Mouse (Mus musculus) embryonic facial prominence, embryonic 11.5 days (tissue): ENCODE data around the gene Ccser2. TPM values are rescaled to one million over a fixed set of nuclear protein-coding genes. Genes with fewer than 3 reads are reported as not detected.

Experiments used
- ATAC-seq: fragments of 200-750 bp; cut with Nextera tagmentation; replicated peaks from 2 replicates; pipeline ENCODE4 v1.8.0; 2017; ENCODE audit warnings: low read depth; ENCODE audit not compliant: insufficient number of reproducible peaks, low FRiP score, low TSS enrichment
- DNase-seq: peaks from one replicate; pipeline ENCODE4 v3.0.0-alpha.2; 2015; ENCODE audit warnings: low spot score
- H3K27ac ChIP-seq: fragments of 300-500 bp; sonication (generic); replicated peaks from 2 replicates; pipeline ENCODE4 v1.5.1; 2014; ENCODE audit warnings: mild to moderate bottlenecking, low read depth, low read length, control low read depth
- H3K27me3 ChIP-seq: fragments of 300-500 bp; sonication (generic); 2 replicates; pipeline ENCODE4 v1.6.1; 2014; ENCODE audit warnings: mild to moderate bottlenecking, low read length, moderate library complexity, mixed read lengths; ENCODE audit not compliant: control insufficient read depth, insufficient read depth
- H3K36me3 ChIP-seq: fragments of 300-500 bp; sonication (generic); replicated peaks from 2 replicates; pipeline ENCODE4 v1.6.1; 2014; ENCODE audit warnings: low read depth, mild to moderate bottlenecking, low read length, moderate library complexity, mixed read lengths; ENCODE audit not compliant: control insufficient read depth, insufficient read depth
- H3K4me1 ChIP-seq: fragments of 300-500 bp; sonication (generic); 2 replicates; pipeline ENCODE4 v1.6.1; 2014; ENCODE audit warnings: low read length, mixed read lengths; ENCODE audit not compliant: control insufficient read depth, insufficient read depth
- H3K4me2 ChIP-seq: fragments of 300-500 bp; sonication (generic); 2 replicates; pipeline ENCODE4 v1.6.1; 2014; ENCODE audit warnings: low read depth, mild to moderate bottlenecking, control low read depth, low read length, moderate library complexity
- H3K4me3 ChIP-seq: fragments of 300-500 bp; sonication (generic); 2 replicates; pipeline ENCODE4 v1.5.1; 2014; ENCODE audit warnings: low read depth, low read length, control low read depth
- H3K9ac ChIP-seq: fragments of 300-500 bp; sonication (generic); replicated peaks from 2 replicates; pipeline ENCODE4 v1.6.1; 2014; ENCODE audit warnings: mild to moderate bottlenecking, control low read depth, low read length
- H3K9me3 ChIP-seq: fragments of 300-500 bp; sonication (generic); replicated peaks from 2 replicates; pipeline ENCODE4 v1.6.1; 2016; ENCODE audit warnings: mild to moderate bottlenecking, low read length, inconsistent platforms, mixed read lengths; ENCODE audit not compliant: control insufficient read depth
- WGBS: fragments of 180-500 bp; shearing (Covaris S2); extraction: QIAGEN DNeasy Blood & Tissue Kit; methylation state at CpG from one replicate; pipeline ENCODE4 v1.1.7; 2014; 5-methylcytosine and 5-hydroxymethylcytosine counted together
- polyA plus RNA-seq: library from polyadenylated mRNA; unstranded; fragments of >200 nt; fragmentation: Nextera tagmentation; extraction: Ambion mirVana; gene quantifications from 2 replicates; pipeline ENCODE4 v1.2.1, GENCODE M21; 2014

The Ccser2 gene
- polyA plus RNA-seq, 1 experiment from 2014 or later = 34.5 TPM

- no peak overlapping the region for H3K4me2 ChIP-seq
- no peaks in the 10 kb centered on the region for H3K36me3 ChIP-seq
- peak; percentile 75 for DNase-seq
- H3K27me3 ChIP-seq = no peaks in the 10 kb centered on the region
- no peak overlapping the region for H3K27ac ChIP-seq
- H3K4me3 ChIP-seq = no peak overlapping the region
- 74% methylated on average over 7 of the region's 7 CpGs for WGBS
- no peak for ATAC-seq
- H3K4me1 ChIP-seq = no peaks in the 10 kb centered on the region
- no peaks in the 10 kb centered on the region for H3K9me3 ChIP-seq
- H3K9ac ChIP-seq = no peak overlapping the region
Observed at GRCm38 (mm10) chr14:36937080-36937878, 31.3 kb downstream of the Ccser2 start.

- 74% methylated on average over 10 of the region's 10 CpGs for WGBS
- H3K9ac ChIP-seq = no peak overlapping the region
- no peak overlapping the region for H3K4me2 ChIP-seq
Observed at GRCm38 (mm10) chr14:36932638-36933382, 35.8 kb downstream of the Ccser2 start.

GRCm38 (mm10) chr14:36932038-36932437, 36.5 kb downstream of the Ccser2 start:
- Histone ChIP-seq H3K9me3 (no peaks in the 10 kb centered on the region), H3K27ac (no peak overlapping the region), H3K4me3 (no peak overlapping the region), H3K27me3 (no peaks in the 10 kb centered on the region), H3K4me1 (no peaks in the 10 kb centered on the region), H3K4me2 (no peak overlapping the region), H3K9ac (no peak overlapping the region), H3K36me3 (no peaks in the 10 kb centered on the region)
- ATAC-seq (no peak), DNase-seq (no peak)

More at GRCm38 (mm10) chr14:36932638-36933382, 35.8 kb downstream of the Ccser2 start:
- no peaks in the 10 kb centered on the region for H3K27me3 ChIP-seq
- no peaks in the 10 kb centered on the region for H3K36me3 ChIP-seq
- DNase-seq = peak; percentile 7
- no peak for ATAC-seq
- no peak overlapping the region for H3K4me3 ChIP-seq
- no peak overlapping the region for H3K27ac ChIP-seq
- no peaks in the 10 kb centered on the region for H3K4me1 ChIP-seq
- H3K9me3 ChIP-seq = no peaks in the 10 kb centered on the region

- no peak for ATAC-seq
- WGBS = 90% methylated on average over 3 of the region's 3 CpGs
Observed at GRCm38 (mm10) chr14:36923383-36923782, 45.2 kb downstream of the Ccser2 start.

GRCm38 (mm10) chr14:36921346-36922049, 47.1 kb downstream of the Ccser2 start:
- Histone ChIP-seq H3K27ac (no peak overlapping the region), H3K27me3 (no peaks in the 10 kb centered on the region), H3K9me3 (no peaks in the 10 kb centered on the region), H3K36me3 (no peaks in the 10 kb centered on the region), H3K4me2 (no peak overlapping the region), H3K9ac (no peak overlapping the region), H3K4me1 (no peaks in the 10 kb centered on the region), H3K4me3 (no peak overlapping the region)
- ATAC-seq = no peak
- no peak for DNase-seq
- WGBS = 86% methylated on average over 5 of the region's 5 CpGs

More at GRCm38 (mm10) chr14:36923383-36923782, 45.2 kb downstream of the Ccser2 start:
- no peaks in the 10 kb centered on the region for H3K36me3 ChIP-seq
- H3K4me2 ChIP-seq = no peak overlapping the region
- H3K4me1 ChIP-seq = no peaks in the 10 kb centered on the region
- DNase-seq = no peak
- no peak overlapping the region for H3K9ac ChIP-seq
- no peak overlapping the region for H3K4me3 ChIP-seq
- no peak overlapping the region for H3K27ac ChIP-seq
- no peaks in the 10 kb centered on the region for H3K27me3 ChIP-seq
- no peaks in the 10 kb centered on the region for H3K9me3 ChIP-seq

GRCm38 (mm10) chr14:36919886-36920285, 48.7 kb downstream of the Ccser2 start:
- H3K9me3 ChIP-seq = no peaks in the 10 kb centered on the region
- H3K4me3 ChIP-seq = no peak overlapping the region
- no peaks in the 10 kb centered on the region for H3K4me1 ChIP-seq
- H3K27me3 ChIP-seq = no peaks in the 10 kb centered on the region
- DNase-seq (no peak), ATAC-seq (no peak)
- no peak overlapping the region for H3K27ac ChIP-seq
- no peak overlapping the region for H3K4me2 ChIP-seq
- 86% methylated on average over 8 of the region's 8 CpGs for WGBS
- H3K36me3 ChIP-seq = no peaks in the 10 kb centered on the region
- no peak overlapping the region for H3K9ac ChIP-seq

- Histone ChIP-seq H3K27me3 (no peaks in the 10 kb centered on the region), H3K4me3 (no peak overlapping the region), H3K4me1 (no peaks in the 10 kb centered on the region), H3K27ac (peak overlapping the region; percentile 52), H3K4me2 (0 out of 2 replicates have a peak overlapping the region, but pooled peaks have one; percentile 2), H3K36me3 (no peaks in the 10 kb centered on the region), H3K9ac (peak overlapping the region; percentile 43), H3K9me3 (no peaks in the 10 kb centered on the region)
- ATAC-seq = 0 out of 2 replicates have a peak, but pooled peaks have one; percentile 65
- DNase-seq = peak; percentile 73
- WGBS = 18% methylated on average over 13 of the region's 13 CpGs
Observed at GRCm38 (mm10) chr14:36919146-36919545, 49.4 kb downstream of the Ccser2 start.
